Mouse (Mus musculus) cerebellum, adult 2 months (tissue): Measurements from ENCODE around the gene Chchd1. TPM values are rescaled to one million over a fixed set of nuclear protein-coding genes. Genes with fewer than 3 reads are reported as not detected.
"Not testable (repeated sequence)": the region's sequence is repeated elsewhere in the genome, so short reads cannot be mapped to it uniquely, and the experiment has no call there.

Experiments
- DNase-seq, 2 experiments: peaks; one replicate each; pipeline ENCODE4 v3.0.0; 2021
- H3K27ac ChIP-seq: fragments of 200-500 bp; 2 replicates; pipeline ENCODE4 v1.5.1; 2012; ENCODE audit warnings: low read length, control low read depth, inconsistent platforms; ENCODE audit not compliant: insufficient read depth
- H3K27me3 ChIP-seq: fragments of 200-500 bp; 2 replicates; pipeline ENCODE4 v1.6.1; 2012; ENCODE audit warnings: inconsistent platforms, mild to moderate bottlenecking, low read length, moderate library complexity; ENCODE audit not compliant: control insufficient read depth, insufficient read depth
- H3K4me1 ChIP-seq: fragments of 200-500 bp; 2 replicates; pipeline ENCODE4 v1.6.1; 2011; ENCODE audit warnings: low read length; ENCODE audit not compliant: control insufficient read depth, insufficient read depth
- H3K4me3 ChIP-seq: fragments of 200-500 bp; replicated peaks from 2 replicates; pipeline ENCODE3; 2011; ENCODE audit warnings: mild to moderate bottlenecking, low read depth, low read length, control low read depth; ENCODE audit not compliant: insufficient read depth
- CTCF ChIP-seq: fragments of 200-500 bp; IDR thresholded peaks from 2 replicates; pipeline ENCODE4 v1.5.1; 2011; ENCODE audit warnings: low read depth, mild to moderate bottlenecking, control low read depth, low read length, moderate library complexity, borderline replicate concordance; ENCODE audit not compliant: insufficient read depth
- POLR2A ChIP-seq: fragments of 200-500 bp; IDR thresholded peaks from 2 replicates; pipeline ENCODE4 v1.6.1; 2011; ENCODE audit warnings: low read length, control low read depth, borderline replicate concordance; ENCODE audit not compliant: insufficient read depth
- WGBS: fragments of 180-500 bp; shearing (Covaris S2); methylation state at CpG from one replicate; pipeline ENCODE4 v1.1.7; 2018; 5-methylcytosine and 5-hydroxymethylcytosine counted together
- polyA plus RNA-seq: library from polyadenylated mRNA; depleted of rRNA; stranded (reverse); fragments of >200 nt; gene quantifications from 2 replicates; pipeline ENCODE4 v1.2.3, GENCODE M21; 2012

The Chchd1 gene
- polyA plus RNA-seq, 1 experiment: 115 TPM

GRCm38 (mm10) chr14:20702096-20702740, 588 bp upstream of the Chchd1 start:
- WGBS: 15% methylated on average over 15 of the region's 15 CpGs
- Histone ChIP-seq H3K27ac (peak overlapping the region; percentile 87), H3K4me3 (peak overlapping the region; percentile 98), H3K27me3 (no peaks in the 10 kb centered on the region), H3K4me1 (no peaks in the 10 kb centered on the region; the same call in 1 of the 2 replicates)
- DNase-seq: no peak
- no peak for TF ChIP-seq CTCF
- no peak for TF ChIP-seq POLR2A

- H3K4me1 ChIP-seq, H3K27me3 ChIP-seq, DNase-seq, H3K27ac ChIP-seq: not testable (repeated sequence)
- WGBS: 6% methylated on average over 8 of the region's 8 CpGs
- peak overlapping the region; percentile 98 for H3K4me3 ChIP-seq
Measured at GRCm38 (mm10) chr14:20703461-20703860, 655 bp downstream of the Chchd1 start.

- WGBS: 1% methylated on average over 80 of the region's 80 CpGs
- peak; percentile 93 to 94 for DNase-seq
- peak within 1 kb of the TSS; percentile 64; the same call in 1 of the 2 replicates for H3K27ac ChIP-seq
- H3K27me3 ChIP-seq: no peaks in the 10 kb centered on the region
- H3K4me1 ChIP-seq: peaks cover 4% of the 10 kb centered on the region; the same call in 1 of the 2 replicates
- peak within 1 kb of the TSS; percentile 71 for H3K4me3 ChIP-seq
- TF ChIP-seq CTCF (no peak), POLR2A (peak; percentile 83)
Measured at GRCm38 (mm10) chr14:20707201-20708190, 4.7 kb downstream of the Chchd1 start, which contains the start of gene Zswim8. Gene Zswim8, plus strand, starts transcription at chr14:20707552.

GRCm38 (mm10) chr14:20708239-20708638, 5.4 kb downstream of the Chchd1 start:
- WGBS: 1% methylated on average over 10 of the region's 10 CpGs
- Histone ChIP-seq H3K4me3 (peak overlapping the region; percentile 71), H3K4me1 (peaks cover 4% of the 10 kb centered on the region; the same call in 1 of the 2 replicates), H3K27me3 (no peaks in the 10 kb centered on the region), H3K27ac (no peak overlapping the region)
- TF ChIP-seq CTCF (no peak), POLR2A (no peak)
- no peak for DNase-seq

GRCm38 (mm10) chr14:20713832-20714231, 11.0 kb downstream of the Chchd1 start:
- Histone ChIP-seq H3K4me1 (no peaks in the 10 kb centered on the region; the same call in 1 of the 2 replicates), H3K4me3 (no peak overlapping the region)
- 65% methylated on average over 11 of the region's 11 CpGs for WGBS

GRCm38 (mm10) chr14:20718443-20718842, 15.6 kb downstream of the Chchd1 start:
- TF ChIP-seq CTCF (no peak), POLR2A (no peak)
- 92% methylated on average over 10 of the region's 10 CpGs for WGBS
- Histone ChIP-seq H3K27me3 (no peaks in the 10 kb centered on the region), H3K4me3 (no peak overlapping the region), H3K27ac (no peak overlapping the region), H3K4me1 (no peaks in the 10 kb centered on the region)
- no peak for DNase-seq

More at GRCm38 (mm10) chr14:20713832-20714231, 11.0 kb downstream of the Chchd1 start:
- Histone ChIP-seq H3K27ac (no peak overlapping the region), H3K27me3 (no peaks in the 10 kb centered on the region)
- no peak for DNase-seq
- TF ChIP-seq POLR2A: no peak
- TF ChIP-seq CTCF: no peak

GRCm38 (mm10) chr14:20719767-20720166, 17.0 kb downstream of the Chchd1 start:
- WGBS: 80% methylated on average over 12 of the region's 12 CpGs
- no peak overlapping the region for H3K27ac ChIP-seq
- no peak for DNase-seq
- H3K4me3 ChIP-seq: no peak overlapping the region
- no peaks in the 10 kb centered on the region for H3K27me3 ChIP-seq
- H3K4me1 ChIP-seq: no peaks in the 10 kb centered on the region
- TF ChIP-seq CTCF (no peak), POLR2A (no peak)

GRCm38 (mm10) chr14:20721371-20721770, 18.6 kb downstream of the Chchd1 start:
- Histone ChIP-seq H3K27ac (no peak overlapping the region), H3K27me3 (no peaks in the 10 kb centered on the region), H3K4me3 (no peak overlapping the region), H3K4me1 (no peaks in the 10 kb centered on the region)
- WGBS: 71% methylated on average over 4 of the region's 4 CpGs
- DNase-seq: no peak
- TF ChIP-seq POLR2A (no peak), CTCF (no peak)
